Mouse (Mus musculus) midbrain, embryonic 16.5 days (tissue): ENCODE data around the gene Comp. TPM values are rescaled to one million over a fixed set of nuclear protein-coding genes. Genes with fewer than 3 reads are reported as not detected.

Experiments
- ATAC-seq: fragments of 200-750 bp; cut with Nextera tagmentation; 2 replicates; pipeline ENCODE4 v1.8.0; 2017; ENCODE audit warnings: moderate TSS enrichment
- H3K27ac ChIP-seq: fragments of 300-500 bp; sonication (generic); 2 replicates; pipeline ENCODE4 v1.5.1; 2014; ENCODE audit warnings: mild to moderate bottlenecking, low read length, mixed read lengths
- H3K27me3 ChIP-seq: fragments of 300-500 bp; sonication (generic); 2 replicates; pipeline ENCODE4 v1.6.1; 2014; ENCODE audit warnings: low read depth, low read length, mixed read lengths; ENCODE audit not compliant: control insufficient read depth, insufficient read depth
- H3K36me3 ChIP-seq: fragments of 300-500 bp; sonication (generic); 2 replicates; pipeline ENCODE4 v1.6.1; 2014; ENCODE audit warnings: mild to moderate bottlenecking, low read length, moderate library complexity, mixed read lengths; ENCODE audit not compliant: control insufficient read depth, insufficient read depth
- H3K4me1 ChIP-seq: fragments of 300-500 bp; sonication (generic); 2 replicates; pipeline ENCODE4 v1.6.1; 2014; ENCODE audit warnings: mild to moderate bottlenecking, low read length, mixed read lengths; ENCODE audit not compliant: control insufficient read depth, insufficient read depth
- H3K4me2 ChIP-seq: fragments of 300-500 bp; sonication (generic); 2 replicates; pipeline ENCODE4 v1.6.1; 2014; ENCODE audit warnings: mild to moderate bottlenecking, low read length, mixed read lengths
- H3K4me3 ChIP-seq: fragments of 300-500 bp; sonication (generic); 2 replicates; pipeline ENCODE4 v1.5.1; 2014; ENCODE audit warnings: low read depth, mild to moderate bottlenecking, low read length, moderate library complexity, mixed read lengths
- H3K9ac ChIP-seq: fragments of 300-500 bp; sonication (generic); 2 replicates; pipeline ENCODE4 v1.6.1; 2014; ENCODE audit warnings: low read depth, low read length, mixed read lengths
- H3K9me3 ChIP-seq: fragments of 300-500 bp; sonication (generic); replicated peaks from 2 replicates; pipeline ENCODE4 v1.6.1; 2014; ENCODE audit warnings: mild to moderate bottlenecking, low read length, mixed read lengths; ENCODE audit not compliant: control insufficient read depth, poor library complexity, severe bottlenecking
- WGBS: fragments of 180-500 bp; shearing (Covaris S2); extraction: QIAGEN DNeasy Blood & Tissue Kit; methylation state at CpG from one replicate; pipeline ENCODE4 v1.1.7; 2014; 5-methylcytosine and 5-hydroxymethylcytosine counted together
- polyA plus RNA-seq: library from polyadenylated mRNA; unstranded; fragments of >200 nt; fragmentation: Nextera tagmentation; extraction: Ambion mirVana; gene quantifications from 2 replicates; pipeline ENCODE4 v1.2.1, GENCODE M21; 2015

Gene Comp
- polyA plus RNA-seq, 1 experiment from 2014 or later = 0.36 TPM

DNA sequence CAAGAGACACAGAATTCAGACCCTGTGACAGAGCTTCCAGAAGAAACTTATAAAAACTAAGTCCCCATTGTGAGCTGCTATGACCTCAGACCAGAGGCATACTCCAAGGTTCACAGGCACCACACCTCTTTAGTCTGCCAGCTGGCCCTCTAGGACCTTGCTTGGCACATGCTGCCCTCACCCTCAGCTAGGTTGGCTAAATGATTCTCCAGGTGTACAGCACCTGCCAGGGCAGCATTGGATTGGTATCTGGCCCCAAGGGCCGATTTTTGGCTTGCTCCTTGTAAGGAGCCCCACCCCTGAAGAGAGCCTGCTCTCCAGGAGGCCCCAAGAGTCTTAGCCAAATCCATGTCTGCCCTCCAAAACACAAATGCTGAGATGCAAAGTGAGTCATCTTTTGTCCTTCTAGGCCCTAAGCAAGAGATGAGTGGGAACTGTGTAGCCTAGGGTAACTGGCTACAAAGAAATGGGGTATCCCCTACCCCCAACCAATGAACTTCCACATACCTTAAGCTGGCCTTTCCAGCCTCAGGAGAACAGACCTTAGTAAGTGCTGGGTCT is 25.4 kb upstream of the Comp start:
- Histone ChIP-seq H3K9ac (no peak overlapping the region), H3K27ac (no peak overlapping the region), H3K4me1 (peaks cover 31% of the 10 kb centered on the region), H3K9me3 (no peaks in the 10 kb centered on the region), H3K4me2 (no peak overlapping the region), H3K27me3 (no peaks in the 10 kb centered on the region), H3K36me3 (peaks cover 3% of the 10 kb centered on the region; the same call in 1 of the 2 replicates), H3K4me3 (no peak overlapping the region)
- ATAC-seq = no peak
- 78% methylated on average over 1 of the region's 1 CpGs for WGBS

DNA sequence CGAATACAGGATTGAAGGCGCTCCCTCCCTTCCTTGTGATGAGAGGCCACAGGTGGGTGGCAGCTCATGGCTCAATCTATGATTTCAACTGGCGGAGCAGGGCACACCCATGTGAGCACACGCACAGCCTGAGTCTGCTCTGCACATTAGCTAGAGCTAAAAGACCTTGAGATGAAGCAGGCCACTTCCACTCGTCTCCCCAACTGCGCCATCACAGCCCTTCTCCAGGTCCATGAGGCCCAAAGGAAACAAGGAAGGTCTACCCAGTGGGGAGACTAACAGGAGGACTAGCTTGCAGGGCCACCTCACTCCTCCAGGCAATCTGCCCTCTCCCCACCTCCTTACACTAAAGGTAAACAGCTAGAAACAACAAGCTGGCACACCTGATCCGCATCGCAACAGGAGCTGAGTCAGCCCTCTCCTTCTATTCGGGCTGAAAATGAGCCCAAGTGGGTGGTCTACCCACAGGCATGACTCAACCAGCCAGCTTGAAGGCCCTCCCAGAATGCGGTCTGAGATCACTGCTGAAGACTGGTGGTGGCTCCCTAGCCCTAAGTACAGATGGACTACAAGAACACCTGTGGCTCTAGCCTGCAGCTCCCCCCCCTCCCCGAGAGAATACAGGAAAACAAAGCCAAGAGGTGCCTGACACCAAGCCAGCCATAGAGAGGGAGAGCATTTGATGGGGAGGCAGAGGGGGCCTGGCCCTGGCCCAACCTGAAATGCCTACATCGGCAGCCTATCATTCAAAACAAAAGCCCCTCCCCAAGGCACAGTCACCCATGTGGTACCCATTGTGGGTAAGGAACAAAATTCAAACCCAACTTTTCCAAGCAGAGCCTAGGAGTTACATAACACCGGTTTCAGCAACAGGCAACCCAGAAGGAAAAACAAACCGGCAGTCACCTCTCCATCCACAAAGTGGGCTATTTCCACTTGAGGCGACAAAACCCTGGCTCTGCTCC is 22.0 kb upstream of the Comp start:
- no peak for ATAC-seq
- Histone ChIP-seq H3K4me3 (peak overlapping the region; percentile 100), H3K36me3 (peaks cover 3% of the 10 kb centered on the region; the same call in 1 of the 2 replicates), H3K27ac (no peak overlapping the region), H3K9ac (peak overlapping the region; percentile 98), H3K4me2 (peak overlapping the region; percentile 100), H3K27me3 (no peaks in the 10 kb centered on the region), H3K9me3 (no peaks in the 10 kb centered on the region), H3K4me1 (peaks cover 38% of the 10 kb centered on the region)
- WGBS = 61% methylated on average over 15 of the region's 15 CpGs

DNA sequence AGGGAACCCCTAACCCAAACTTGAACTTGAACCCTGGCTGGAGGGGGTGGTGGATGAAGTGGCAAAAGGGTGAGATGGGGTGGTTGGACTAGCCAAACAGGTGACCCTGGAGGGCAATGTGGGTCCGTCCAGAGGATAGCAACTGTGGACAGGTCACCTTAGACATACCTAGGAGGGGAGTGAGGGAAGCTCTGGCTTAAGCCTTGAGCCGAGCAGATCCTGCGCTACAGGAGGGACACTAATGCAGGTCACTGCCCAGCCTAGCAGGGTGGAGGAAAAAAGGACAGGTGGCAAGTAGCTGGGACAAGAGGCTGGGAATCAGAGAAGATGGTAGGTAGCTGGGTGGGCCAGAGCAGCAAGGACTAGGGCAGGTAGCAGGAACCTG is 21.4 kb upstream of the Comp start:
- WGBS = 30% methylated on average over 3 of the region's 3 CpGs
- Histone ChIP-seq H3K9ac (peak overlapping the region; percentile 98), H3K36me3 (peaks cover 3% of the 10 kb centered on the region; the same call in 1 of the 2 replicates), H3K27me3 (no peaks in the 10 kb centered on the region), H3K4me2 (peak overlapping the region; percentile 100), H3K9me3 (no peaks in the 10 kb centered on the region), H3K4me1 (peaks cover 38% of the 10 kb centered on the region), H3K4me3 (peak overlapping the region; percentile 100), H3K27ac (no peak overlapping the region)
- ATAC-seq = no peak

DNA sequence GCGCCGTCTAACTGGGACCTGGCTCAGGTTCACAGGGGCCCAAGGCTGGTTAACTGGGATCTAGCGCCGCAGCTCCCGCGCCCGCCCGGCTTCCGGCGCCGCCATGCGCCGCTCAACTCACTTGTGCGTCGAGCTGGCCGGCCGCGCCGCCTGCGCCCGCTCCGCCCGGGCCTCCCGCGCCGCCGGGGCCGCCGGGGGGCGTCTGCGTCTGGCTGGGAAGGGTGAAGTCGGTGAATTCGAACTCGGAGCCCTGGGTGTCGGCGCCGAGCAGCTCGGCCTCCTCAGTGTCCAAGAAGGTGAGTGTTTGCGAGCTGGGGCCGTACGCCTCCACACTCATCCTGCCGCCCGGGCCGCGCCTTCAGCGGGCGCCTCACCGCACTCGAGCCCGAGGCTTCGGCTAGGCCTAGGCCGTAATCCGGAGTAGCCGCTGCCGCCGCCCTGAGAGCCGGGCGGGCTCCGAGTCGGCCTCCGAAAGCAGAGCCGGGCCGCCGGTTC is 20.7 kb upstream of the Comp start:
- Histone ChIP-seq H3K36me3 (peaks cover 3% of the 10 kb centered on the region; the same call in 1 of the 2 replicates), H3K9ac (peak overlapping the region; percentile 98), H3K4me3 (peak overlapping the region; percentile 100), H3K4me2 (peak overlapping the region; percentile 100), H3K4me1 (peaks cover 38% of the 10 kb centered on the region), H3K9me3 (no peaks in the 10 kb centered on the region), H3K27me3 (no peaks in the 10 kb centered on the region), H3K27ac (peak overlapping the region; percentile 84)
- peak; percentile 65 for ATAC-seq
- 0% methylated on average over 50 of the region's 64 CpGs for WGBS

DNA sequence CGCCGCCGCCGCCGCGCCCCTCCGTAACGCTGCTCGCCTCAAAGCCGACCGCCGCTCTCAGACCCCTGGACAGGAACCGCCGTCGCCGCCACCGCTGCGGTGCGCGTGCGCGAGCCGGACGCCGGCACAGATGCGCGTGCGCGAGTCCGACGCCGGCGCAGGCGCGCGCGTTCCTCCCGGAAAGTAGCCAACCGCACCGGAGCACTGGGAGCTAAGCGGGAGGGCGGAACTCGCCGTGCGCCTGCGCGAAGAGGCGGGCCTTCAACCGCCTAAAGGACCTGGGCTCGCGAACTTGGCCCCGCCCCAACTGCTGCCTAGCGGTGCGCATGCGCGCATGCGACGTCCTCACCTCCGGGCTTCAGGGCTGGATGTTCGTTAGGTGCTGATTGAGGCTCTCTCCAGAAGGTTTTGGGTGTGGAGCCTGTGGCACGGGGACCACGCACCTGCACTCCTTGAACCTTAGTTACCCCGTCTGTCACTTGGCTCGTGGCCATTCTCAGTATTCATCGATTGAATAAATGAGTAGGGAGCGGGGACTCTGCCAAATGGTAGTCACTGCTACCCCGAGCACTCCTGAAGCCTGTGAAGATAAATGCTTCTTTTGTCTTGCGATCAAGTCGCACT is 20.1 kb upstream of the Comp start, which contains the start of gene Upf1:
Upf1 (minus strand) TSS at position 85 of the 624 bp plus-strand sequence.
- ATAC-seq = peak; percentile 85
- peak within 1 kb of the TSS; percentile 86 for H3K27ac ChIP-seq
- no peaks in the 10 kb centered on the region for H3K27me3 ChIP-seq
- under 1% methylated on average over 53 of the region's 69 CpGs for WGBS
- peak within 1 kb of the TSS; percentile 100 for H3K4me2 ChIP-seq
- H3K9me3 ChIP-seq = no peaks in the 10 kb centered on the region
- peak within 1 kb of the TSS; percentile 98 for H3K9ac ChIP-seq
- H3K4me1 ChIP-seq = peaks cover 38% of the 10 kb centered on the region
- H3K36me3 ChIP-seq = peaks cover 3% of the 10 kb centered on the region; the same call in 1 of the 2 replicates
- peak within 1 kb of the TSS; percentile 100 for H3K4me3 ChIP-seq

DNA sequence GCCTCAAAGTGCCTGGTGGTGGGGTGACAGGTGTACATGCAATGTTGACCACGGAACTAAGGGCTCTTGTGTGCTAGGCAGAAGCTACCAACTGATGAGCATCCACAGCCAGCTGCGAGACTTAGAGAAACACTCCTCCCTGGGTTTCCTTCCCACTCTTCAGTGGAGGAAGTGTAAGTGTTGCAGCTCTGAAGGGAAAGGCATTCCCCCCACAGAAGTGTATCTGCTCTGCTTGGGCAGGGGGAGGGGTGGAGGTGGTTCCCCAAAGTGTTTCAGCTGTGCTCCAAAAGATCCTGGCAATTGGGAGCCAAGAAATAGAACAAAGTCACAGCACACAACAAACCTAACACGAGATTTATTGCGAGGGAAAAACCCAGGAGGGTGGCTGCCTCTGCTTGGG is 19.4 kb upstream of the Comp start:
- no peak; the same call in 1 of the 2 replicates for ATAC-seq
- Histone ChIP-seq H3K4me1 (peaks cover 37% of the 10 kb centered on the region), H3K9ac (peak overlapping the region; percentile 70), H3K4me3 (peak overlapping the region; percentile 100), H3K27ac (peak overlapping the region; percentile 86), H3K4me2 (peak overlapping the region; percentile 83), H3K9me3 (no peaks in the 10 kb centered on the region), H3K36me3 (peaks cover 1% of the 10 kb centered on the region; the same call in 1 of the 2 replicates), H3K27me3 (no peaks in the 10 kb centered on the region)
- WGBS = 59% methylated on average over 4 of the region's 4 CpGs

DNA sequence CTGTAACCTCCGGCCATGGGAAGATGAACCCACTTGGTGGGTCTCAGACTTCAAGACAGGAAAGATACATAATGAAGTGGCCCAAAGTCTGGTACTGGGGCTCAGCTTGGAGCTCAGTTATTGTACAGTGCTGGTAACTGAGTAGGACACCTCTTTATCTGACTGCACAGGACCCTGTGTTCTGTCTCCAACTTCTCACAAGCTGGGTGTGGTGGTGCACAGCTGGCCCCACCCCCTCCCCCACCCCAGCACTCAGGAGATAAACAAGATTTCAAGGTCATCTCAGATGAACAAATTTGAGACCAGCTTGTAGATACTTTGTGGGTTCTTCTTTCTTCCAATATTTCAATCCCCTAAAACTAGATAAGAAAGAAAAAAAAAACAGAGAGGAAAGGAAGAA is 17.2 kb upstream of the Comp start:
- 86% methylated on average over 1 of the region's 1 CpGs for WGBS
- Histone ChIP-seq H3K9ac (no peak overlapping the region), H3K9me3 (no peaks in the 10 kb centered on the region)

DNA sequence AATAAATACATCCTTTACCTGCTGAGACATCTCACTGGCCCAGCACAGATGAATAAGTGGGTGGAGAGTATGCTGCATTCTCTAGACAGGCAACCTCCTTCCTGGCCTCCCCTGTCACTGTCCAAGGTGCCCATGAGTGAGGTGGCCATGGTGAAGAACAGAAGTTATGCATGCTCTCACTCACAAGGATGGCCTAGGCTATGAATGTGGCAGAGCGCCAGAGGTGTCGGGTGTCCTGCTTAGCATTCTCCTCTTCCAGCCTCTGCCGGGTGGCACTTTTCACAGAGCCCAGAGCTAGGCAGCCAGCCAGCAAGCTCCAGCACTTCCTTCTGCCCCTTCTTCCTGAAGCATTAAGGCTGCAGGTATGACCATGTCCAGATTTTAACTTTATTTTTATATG is 13.9 kb upstream of the Comp start:
- no peak overlapping the region for H3K9ac ChIP-seq
- no peak overlapping the region for H3K27ac ChIP-seq
- no peak overlapping the region for H3K4me3 ChIP-seq
- no peaks in the 10 kb centered on the region for H3K27me3 ChIP-seq
- no peaks in the 10 kb centered on the region for H3K36me3 ChIP-seq
- no peaks in the 10 kb centered on the region for H3K4me1 ChIP-seq
- WGBS = 40% methylated on average over 3 of the region's 3 CpGs
- H3K9me3 ChIP-seq = no peaks in the 10 kb centered on the region
- H3K4me2 ChIP-seq = no peak overlapping the region
- no peak for ATAC-seq

More for the DNA sequence above, 17.2 kb upstream of the Comp start:
- no peak overlapping the region for H3K27ac ChIP-seq
- no peaks in the 10 kb centered on the region for H3K27me3 ChIP-seq
- H3K4me3 ChIP-seq = no peak overlapping the region
- H3K4me2 ChIP-seq = no peak overlapping the region
- ATAC-seq = no peak
- H3K4me1 ChIP-seq = peaks cover 19% of the 10 kb centered on the region
- H3K36me3 ChIP-seq = no peaks in the 10 kb centered on the region
